Mouse (Mus musculus): ENCODE results near the gene Espn.

- TF ChIP-seq CTCF (IDR thresholded peaks at IDR 0.05; ENCODE audit: control insufficient read depth, insufficient read depth, insufficient replicate concordance, low read depth, low read length) (no peak), POLR2A (IDR thresholded peaks at IDR 0.05; ENCODE audit: control insufficient read depth, low read depth, low read length) (no peak)
Observed at GRCm38 (mm10) chr4:152188651-152189050, 36.5 kb upstream of the Espn start.
